Mouse (Mus musculus): ENCODE data around the gene Ntn1. TPM values are rescaled to one million over a fixed set of nuclear protein-coding genes. Genes with fewer than 3 reads are reported as not detected.

Ntn1 gene
- polyA plus RNA-seq, 1 experiment, result 15.6 TPM

- Histone ChIP-seq H3K79me2 (ENCODE audit: control insufficient read depth, insufficient read depth) (no peaks in the 10 kb centered on the region), H3K4me3 (no peak overlapping the region), H3ac (ENCODE audit: control insufficient read depth, insufficient read length) (no peak overlapping the region), H3K4me2 (ENCODE audit: low read depth) (no peak overlapping the region), H3K36me3 (ENCODE audit: control insufficient read depth, insufficient read depth) (no peaks in the 10 kb centered on the region), H3K27me3 (ENCODE audit: control insufficient read depth, insufficient read depth, insufficient read length) (no peaks in the 10 kb centered on the region)
- TF ChIP-seq TCF3 (IDR thresholded peaks at IDR 0.05; ENCODE audit: insufficient read length, low read depth) (no peak), TCF12 (IDR thresholded peaks at IDR 0.05; ENCODE audit: insufficient read depth, poor library complexity, severe bottlenecking) (no peak), MYOD1 (IDR thresholded peaks at IDR 0.05; ENCODE audit: control insufficient read depth in 1 of 3, insufficient read length in 2 of 3, low read depth in 2 of 3) (peak in 1 of 3 experiments; percentile 24), USF1 (IDR thresholded peaks at IDR 0.05; ENCODE audit: low read depth) (no peak), MAX (IDR thresholded peaks at IDR 0.05; ENCODE audit: low read depth) (no peak), SRF (IDR thresholded peaks at IDR 0.05; ENCODE audit: control insufficient read depth, insufficient read length, low read depth) (no peak), POLR2A (IDR thresholded peaks at IDR 0.05; ENCODE audit: insufficient read length, low read depth) (no peak), POLR2AphosphoS2 (IDR thresholded peaks at IDR 0.05; ENCODE audit: insufficient read length, low read depth) (no peak), CEBPB (IDR thresholded peaks at IDR 0.05; ENCODE audit: insufficient read depth, poor library complexity, severe bottlenecking) (no peak), E2F4 (IDR thresholded peaks at IDR 0.05; ENCODE audit: insufficient read depth) (no peak), REST (IDR thresholded peaks at IDR 0.05; ENCODE audit: insufficient read depth, insufficient read length) (no peak), MYOG (IDR thresholded peaks at IDR 0.05; ENCODE audit: control insufficient read depth in 1 of 3, insufficient read depth in 1 of 3, insufficient read length in 2 of 3, low read depth in 2 of 3) (peak in 1 of 3 experiments; percentile 40)
Measured at GRCm38 (mm10) chr11:68341111-68342002, 59.3 kb downstream of the Ntn1 start.

GRCm38 (mm10) chr11:68340366-68340765 lies 60.3 kb downstream of the Ntn1 start:
- TF ChIP-seq USF1 (IDR thresholded peaks at IDR 0.05; ENCODE audit: low read depth), result no peak
- no peak for TF ChIP-seq E2F4 (IDR thresholded peaks at IDR 0.05; ENCODE audit: insufficient read depth)
- no peak for TF ChIP-seq MYOG (IDR thresholded peaks at IDR 0.05; ENCODE audit: control insufficient read depth in 1 of 3, insufficient read depth in 1 of 3, insufficient read length in 2 of 3, low read depth in 2 of 3)
- TF ChIP-seq REST (IDR thresholded peaks at IDR 0.05; ENCODE audit: insufficient read depth, insufficient read length), result no peak
- no peak for TF ChIP-seq MYOD1 (IDR thresholded peaks at IDR 0.05; ENCODE audit: control insufficient read depth in 1 of 3, insufficient read length in 2 of 3, low read depth in 2 of 3)
- no peak for TF ChIP-seq MAX (IDR thresholded peaks at IDR 0.05; ENCODE audit: low read depth)
- TF ChIP-seq SRF (IDR thresholded peaks at IDR 0.05; ENCODE audit: control insufficient read depth, insufficient read length, low read depth), result no peak
- no peak for TF ChIP-seq TCF3 (IDR thresholded peaks at IDR 0.05; ENCODE audit: insufficient read length, low read depth)
- no peak for TF ChIP-seq POLR2A (IDR thresholded peaks at IDR 0.05; ENCODE audit: insufficient read length, low read depth)
- no peak for TF ChIP-seq CEBPB (IDR thresholded peaks at IDR 0.05; ENCODE audit: insufficient read depth, poor library complexity, severe bottlenecking)
- TF ChIP-seq TCF12 (IDR thresholded peaks at IDR 0.05; ENCODE audit: insufficient read depth, poor library complexity, severe bottlenecking), result no peak
- TF ChIP-seq POLR2AphosphoS2 (IDR thresholded peaks at IDR 0.05; ENCODE audit: insufficient read length, low read depth), result no peak
- Histone ChIP-seq H3ac (ENCODE audit: control insufficient read depth, insufficient read length) (no peak overlapping the region), H3K27me3 (ENCODE audit: control insufficient read depth, insufficient read depth, insufficient read length) (no peaks in the 10 kb centered on the region), H3K36me3 (ENCODE audit: control insufficient read depth, insufficient read depth) (no peaks in the 10 kb centered on the region), H3K4me3 (no peak overlapping the region), H3K79me2 (ENCODE audit: control insufficient read depth, insufficient read depth) (no peaks in the 10 kb centered on the region), H3K4me2 (ENCODE audit: low read depth) (no peak overlapping the region)

GRCm38 (mm10) chr11:68339856-68340255 lies 60.8 kb downstream of the Ntn1 start:
- no peaks in the 10 kb centered on the region for H3K36me3 ChIP-seq (ENCODE audit: control insufficient read depth, insufficient read depth)
- TF ChIP-seq MAX (IDR thresholded peaks at IDR 0.05; ENCODE audit: low read depth), result no peak
- no peak for TF ChIP-seq REST (IDR thresholded peaks at IDR 0.05; ENCODE audit: insufficient read depth, insufficient read length)
- no peak for TF ChIP-seq USF1 (IDR thresholded peaks at IDR 0.05; ENCODE audit: low read depth)
- no peak for TF ChIP-seq POLR2A (IDR thresholded peaks at IDR 0.05; ENCODE audit: insufficient read length, low read depth)
- TF ChIP-seq CEBPB (IDR thresholded peaks at IDR 0.05; ENCODE audit: insufficient read depth, poor library complexity, severe bottlenecking), result no peak
- TF ChIP-seq MYOD1 (IDR thresholded peaks at IDR 0.05; ENCODE audit: control insufficient read depth in 1 of 3, insufficient read length in 2 of 3, low read depth in 2 of 3), result no peak
- no peak for TF ChIP-seq SRF (IDR thresholded peaks at IDR 0.05; ENCODE audit: control insufficient read depth, insufficient read length, low read depth)
- TF ChIP-seq TCF12 (IDR thresholded peaks at IDR 0.05; ENCODE audit: insufficient read depth, poor library complexity, severe bottlenecking), result no peak
- TF ChIP-seq E2F4 (IDR thresholded peaks at IDR 0.05; ENCODE audit: insufficient read depth), result no peak
- TF ChIP-seq TCF3 (IDR thresholded peaks at IDR 0.05; ENCODE audit: insufficient read length, low read depth), result no peak
- no peak for TF ChIP-seq MYOG (IDR thresholded peaks at IDR 0.05; ENCODE audit: control insufficient read depth in 1 of 3, insufficient read depth in 1 of 3, insufficient read length in 2 of 3, low read depth in 2 of 3)
- no peak for TF ChIP-seq POLR2AphosphoS2 (IDR thresholded peaks at IDR 0.05; ENCODE audit: insufficient read length, low read depth)

GRCm38 (mm10) chr11:68339331-68339730 lies 61.3 kb downstream of the Ntn1 start:
- H3ac ChIP-seq (ENCODE audit: control insufficient read depth, insufficient read length), result no peak overlapping the region
- H3K4me2 ChIP-seq (ENCODE audit: low read depth), result no peak overlapping the region
- TF ChIP-seq REST (IDR thresholded peaks at IDR 0.05; ENCODE audit: insufficient read depth, insufficient read length) (no peak), USF1 (IDR thresholded peaks at IDR 0.05; ENCODE audit: low read depth) (no peak), POLR2A (IDR thresholded peaks at IDR 0.05; ENCODE audit: insufficient read length, low read depth) (no peak), POLR2AphosphoS2 (IDR thresholded peaks at IDR 0.05; ENCODE audit: insufficient read length, low read depth) (no peak), E2F4 (IDR thresholded peaks at IDR 0.05; ENCODE audit: insufficient read depth) (no peak), TCF3 (IDR thresholded peaks at IDR 0.05; ENCODE audit: insufficient read length, low read depth) (no peak), CEBPB (IDR thresholded peaks at IDR 0.05; ENCODE audit: insufficient read depth, poor library complexity, severe bottlenecking) (no peak), MAX (IDR thresholded peaks at IDR 0.05; ENCODE audit: low read depth) (no peak), MYOD1 (IDR thresholded peaks at IDR 0.05; ENCODE audit: control insufficient read depth in 1 of 3, insufficient read length in 2 of 3, low read depth in 2 of 3) (no peak), TCF12 (IDR thresholded peaks at IDR 0.05; ENCODE audit: insufficient read depth, poor library complexity, severe bottlenecking) (no peak), MYOG (IDR thresholded peaks at IDR 0.05; ENCODE audit: control insufficient read depth in 1 of 3, insufficient read depth in 1 of 3, insufficient read length in 2 of 3, low read depth in 2 of 3) (no peak), SRF (IDR thresholded peaks at IDR 0.05; ENCODE audit: control insufficient read depth, insufficient read length, low read depth) (no peak)
- H3K4me3 ChIP-seq, result no peak overlapping the region
- H3K79me2 ChIP-seq (ENCODE audit: control insufficient read depth, insufficient read depth), result no peaks in the 10 kb centered on the region
- no peaks in the 10 kb centered on the region for H3K36me3 ChIP-seq (ENCODE audit: control insufficient read depth, insufficient read depth)
- H3K27me3 ChIP-seq (ENCODE audit: control insufficient read depth, insufficient read depth, insufficient read length), result no peaks in the 10 kb centered on the region

More at GRCm38 (mm10) chr11:68339856-68340255, 60.8 kb downstream of the Ntn1 start:
- H3ac ChIP-seq (ENCODE audit: control insufficient read depth, insufficient read length), result no peak overlapping the region
- no peaks in the 10 kb centered on the region for H3K27me3 ChIP-seq (ENCODE audit: control insufficient read depth, insufficient read depth, insufficient read length)
- H3K4me2 ChIP-seq (ENCODE audit: low read depth), result no peak overlapping the region
- no peak overlapping the region for H3K4me3 ChIP-seq
- H3K79me2 ChIP-seq (ENCODE audit: control insufficient read depth, insufficient read depth), result no peaks in the 10 kb centered on the region

Data from myocyte (in vitro differentiated cells).